Mouse (Mus musculus) embryonic fibroblast, embryonic 13.5 days (primary cell): ENCODE measurements around the gene Zbtb26.

Experiments used
- CTCF ChIP-seq: IDR thresholded peaks from 2 replicates; pipeline ENCODE4 v1.5.1; 2011; ENCODE audit warnings: mild to moderate bottlenecking, control low read depth, low read length, moderate library complexity, borderline replicate concordance; ENCODE audit not compliant: insufficient read depth
- POLR2A ChIP-seq: IDR thresholded peaks from 2 replicates; pipeline ENCODE4 v1.6.1; 2011; ENCODE audit warnings: low read depth, mild to moderate bottlenecking, control low read depth, low read length, moderate library complexity

GRCm38 (mm10) chr2:37466266-37466665 lies 23.3 kb upstream of the Zbtb26 start:
- TF ChIP-seq POLR2A (no peak), CTCF (no peak)
